Mouse (Mus musculus): ENCODE data around the gene Dysf.

The Dysf gene

DNA sequence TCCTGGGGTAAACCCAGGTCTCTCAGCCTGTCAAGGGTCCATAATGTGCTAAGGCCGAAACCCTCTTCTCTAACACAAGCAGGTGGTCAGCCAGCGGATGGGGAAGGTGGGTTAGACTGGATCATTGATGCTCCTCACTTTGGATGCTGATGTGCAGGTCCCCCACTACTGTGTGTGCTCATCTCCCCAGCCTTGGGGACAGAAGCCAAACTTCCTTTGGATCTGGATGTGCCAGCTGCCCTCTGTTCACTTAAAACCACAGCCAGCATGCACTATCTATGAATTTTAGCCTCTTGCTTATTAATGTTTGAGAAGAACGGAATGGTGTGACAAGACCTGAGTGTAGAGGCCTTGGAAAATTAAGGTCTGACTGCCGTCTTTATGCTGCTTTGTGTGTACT lies 150.7 kb downstream of the Dysf start:
- DNase-seq (ENCODE audit: low read depth, low spot score) = no peak

DNA sequence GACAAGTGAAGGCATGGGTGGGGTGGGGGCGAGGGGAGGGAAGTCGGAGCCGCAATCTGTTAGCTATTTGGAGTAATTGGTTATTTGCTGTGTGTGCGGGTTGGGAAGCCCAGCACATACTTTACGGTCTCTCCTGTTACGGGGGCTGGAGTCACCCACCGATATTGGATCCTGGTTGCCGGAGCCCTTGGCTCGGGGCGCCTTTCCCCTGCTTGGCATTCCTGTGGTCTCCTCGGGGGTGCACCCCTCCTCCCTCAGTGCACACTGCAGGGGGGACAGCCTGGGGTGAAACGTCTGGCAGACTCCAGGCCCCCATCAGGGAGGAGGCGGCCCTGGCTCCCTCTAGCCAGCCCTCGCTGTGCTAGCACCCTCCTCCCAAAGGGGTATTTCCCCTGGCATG lies 159.2 kb downstream of the Dysf start:
- no peak for DNase-seq (ENCODE audit: low read depth, low spot score)

DNA sequence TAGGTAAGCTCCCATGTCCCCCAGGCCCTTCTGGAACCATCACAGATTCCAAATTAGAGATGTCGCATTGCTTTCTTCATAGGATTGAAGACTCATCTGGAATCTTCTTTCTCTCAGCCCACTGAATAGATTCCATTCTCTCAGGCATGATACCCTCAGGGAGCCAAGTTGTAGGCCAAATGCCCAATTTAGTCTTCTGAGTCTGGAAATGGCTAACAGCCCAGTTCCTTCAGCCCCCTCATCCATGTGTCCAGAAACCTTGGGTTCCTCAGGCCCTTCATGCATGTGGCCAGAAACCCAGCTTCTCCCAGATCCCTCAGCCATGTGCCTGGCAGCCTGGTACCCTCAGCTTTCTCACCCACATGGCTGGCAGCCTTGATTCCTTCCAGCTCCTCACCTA lies 160.2 kb downstream of the Dysf start:
- DNase-seq (ENCODE audit: low read depth, low spot score) = no peak

DNA sequence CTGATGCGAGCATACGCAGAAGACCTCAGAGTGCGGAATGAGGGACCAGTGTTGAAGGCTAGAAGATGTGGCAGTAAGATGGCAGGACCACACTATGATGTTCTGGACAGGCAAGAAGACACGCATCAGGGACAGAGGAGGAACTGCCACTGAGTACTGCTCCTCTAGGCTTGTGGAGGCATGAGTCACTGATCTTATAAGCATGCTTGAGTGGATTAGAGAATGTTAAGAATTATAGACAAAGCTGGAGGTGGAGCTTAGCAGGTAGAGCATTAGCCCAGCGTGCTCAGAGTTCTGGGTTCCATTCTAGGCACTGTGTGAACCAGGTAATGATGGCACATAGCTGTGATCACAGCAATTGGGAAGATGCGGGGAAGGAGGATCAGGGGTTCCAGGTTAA lies 165.2 kb downstream of the Dysf start:
- DNase-seq (ENCODE audit: low read depth, low spot score) = no peak

DNA sequence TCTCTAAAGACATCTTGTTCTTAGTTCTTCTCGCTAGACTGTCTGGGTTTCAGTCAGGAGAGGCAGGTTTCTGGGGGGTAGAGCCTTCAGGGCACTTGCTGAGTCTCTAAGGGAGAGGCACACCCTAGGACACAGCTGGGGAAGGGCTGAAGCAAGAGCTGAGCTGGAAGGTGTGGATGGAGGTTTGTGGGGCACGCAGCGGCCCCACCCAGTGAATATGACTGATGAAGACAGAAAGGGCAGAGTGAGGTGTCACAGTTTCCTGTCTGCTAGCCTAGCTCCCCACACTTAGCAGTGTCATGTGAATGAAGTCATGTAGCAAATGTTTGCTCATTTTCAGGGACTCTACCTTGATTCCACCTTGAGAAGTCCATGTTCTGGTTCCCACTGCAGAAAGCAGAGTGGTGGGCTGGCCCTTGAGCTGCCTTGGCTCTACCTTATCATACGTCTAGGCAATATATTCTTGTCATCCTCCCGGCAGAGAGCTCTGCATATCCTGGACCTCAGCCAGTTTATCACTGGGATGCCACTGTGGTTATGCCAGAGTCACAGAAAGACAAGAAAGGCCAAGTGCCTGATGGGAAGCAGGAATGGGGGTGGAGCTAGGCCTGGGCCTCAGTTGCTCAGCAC lies 170.5 kb downstream of the Dysf start:
- no peak for DNase-seq (ENCODE audit: low read depth, low spot score)

DNA sequence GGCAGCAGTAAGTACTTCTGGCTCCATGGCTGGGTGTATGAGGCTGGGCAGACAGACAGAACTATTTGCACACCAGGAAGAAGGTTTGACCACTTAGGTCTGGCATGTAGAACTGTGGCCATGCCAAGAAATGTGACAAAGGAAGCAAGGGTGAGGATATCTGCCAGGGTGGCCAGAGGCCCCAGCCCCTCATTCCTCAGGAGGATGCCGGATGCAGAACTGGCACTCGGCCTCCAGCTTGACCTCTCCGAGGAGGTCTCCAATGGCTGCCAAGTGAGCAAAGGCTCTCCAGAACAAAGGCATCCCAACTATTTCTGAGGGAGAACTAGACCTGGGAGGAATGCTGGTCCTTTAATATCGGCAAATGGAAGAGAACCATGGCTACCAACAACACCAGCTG lies 173.1 kb downstream of the Dysf start:
- DNase-seq (ENCODE audit: low read depth, low spot score) = no peak

DNA sequence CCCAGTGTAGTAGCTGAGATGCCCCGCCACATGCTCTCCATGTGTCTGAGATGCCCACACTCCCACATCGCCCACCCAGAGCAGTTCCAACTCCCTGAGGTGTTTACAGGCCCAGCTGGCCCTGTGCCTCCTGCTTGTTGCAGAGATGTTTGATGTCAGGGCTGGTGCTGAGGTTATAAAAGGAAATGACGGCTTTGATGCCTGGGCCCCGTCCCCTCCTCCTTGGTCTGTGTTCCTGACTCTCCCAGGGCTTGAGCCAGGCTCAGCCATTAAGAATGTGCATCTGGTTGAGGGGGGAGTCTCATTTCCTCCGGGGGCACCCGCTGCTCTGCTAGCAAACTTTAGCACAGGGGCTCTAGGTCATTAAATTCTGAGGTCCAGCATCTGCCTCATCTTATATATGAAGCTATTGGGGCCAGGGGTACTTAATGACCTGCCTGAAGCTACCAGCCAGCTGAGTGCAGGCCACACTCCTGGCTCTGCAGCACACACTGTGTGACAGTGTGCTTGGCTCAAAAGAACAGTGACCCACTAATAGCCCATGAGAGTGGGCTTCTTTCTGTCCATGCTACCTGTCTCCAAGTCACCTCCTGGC lies 183.4 kb downstream of the Dysf start:
- DNase-seq (ENCODE audit: low read depth, low spot score) = no peak

DNA sequence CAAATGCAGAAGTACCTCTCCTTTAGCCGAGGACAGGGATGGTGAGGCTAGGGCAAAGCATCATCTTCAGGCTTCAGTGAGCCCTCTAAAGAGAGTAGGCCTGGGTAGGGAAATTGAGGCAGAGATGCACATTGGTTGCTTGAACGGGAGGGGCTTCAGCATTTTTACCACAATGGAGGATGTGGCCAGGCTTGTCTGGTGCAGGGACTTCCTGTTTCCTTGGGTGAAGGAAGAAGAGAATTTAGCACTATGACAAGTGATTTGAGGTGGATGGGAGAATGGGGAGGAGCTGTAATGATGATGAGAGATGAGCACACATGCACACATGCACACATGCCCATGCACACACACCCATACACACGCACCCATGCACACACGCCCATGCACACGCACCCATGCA lies 188.1 kb downstream of the Dysf start:
- no peak for DNase-seq (ENCODE audit: low read depth, low spot score)

DNA sequence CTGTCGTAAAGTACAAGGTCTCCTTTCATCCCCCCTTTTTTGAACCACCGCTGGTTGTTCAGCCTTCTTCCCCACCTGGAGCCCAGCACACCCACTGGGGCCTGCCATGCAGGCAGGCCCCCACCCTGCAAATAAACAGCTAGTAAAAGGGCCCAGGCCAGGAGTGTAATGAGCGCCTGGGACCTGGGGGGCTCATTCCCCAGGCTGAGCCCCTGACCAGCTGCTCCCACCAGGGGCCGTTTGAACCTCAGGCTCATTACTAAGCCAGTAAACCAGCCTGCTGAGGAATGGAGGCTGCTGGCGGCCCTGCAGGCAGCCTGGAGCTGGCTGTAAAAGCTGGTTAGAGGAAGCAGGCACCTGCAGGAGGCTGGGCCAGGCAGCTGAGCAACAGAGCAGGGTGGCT lies 189.4 kb downstream of the Dysf start:
- no peak for DNase-seq (ENCODE audit: low read depth, low spot score)

DNA sequence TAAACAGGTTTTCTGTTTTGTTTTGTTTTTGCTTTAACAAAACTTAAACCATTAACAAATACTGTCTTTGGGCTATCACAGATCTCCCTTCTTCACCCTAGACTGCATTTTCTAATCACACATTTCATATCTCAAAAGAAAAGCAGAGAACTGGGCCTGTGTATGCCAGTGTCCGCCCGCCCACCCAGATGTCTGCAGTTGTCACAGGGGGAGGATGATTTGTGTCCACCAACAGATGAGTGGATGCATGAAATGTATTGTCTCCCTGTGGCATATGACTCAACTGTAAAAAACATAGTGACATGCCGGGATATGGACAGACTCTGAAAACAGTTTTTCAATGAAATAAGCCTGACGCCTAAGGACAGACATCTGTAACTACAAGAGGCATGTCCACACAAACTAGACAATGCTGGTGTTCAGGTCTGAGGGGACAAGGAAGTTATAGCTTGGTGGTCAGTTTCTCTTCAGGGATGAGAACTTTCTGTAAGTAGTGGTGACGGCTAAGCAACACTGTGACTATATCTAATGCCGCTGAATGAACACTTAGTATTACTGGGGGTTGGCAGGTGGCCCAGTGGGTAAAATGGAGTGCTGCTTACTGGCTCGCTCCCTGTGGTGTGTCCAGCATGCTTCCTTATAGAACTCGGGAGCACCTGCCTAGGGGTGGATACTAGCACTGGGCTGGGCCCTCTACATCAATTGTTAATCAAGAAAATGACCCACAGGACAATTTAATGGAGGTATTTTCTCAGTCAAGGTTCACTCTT lies 193.5 kb downstream of the Dysf start:
- DNase-seq (ENCODE audit: low read depth, low spot score) = no peak

DNA sequence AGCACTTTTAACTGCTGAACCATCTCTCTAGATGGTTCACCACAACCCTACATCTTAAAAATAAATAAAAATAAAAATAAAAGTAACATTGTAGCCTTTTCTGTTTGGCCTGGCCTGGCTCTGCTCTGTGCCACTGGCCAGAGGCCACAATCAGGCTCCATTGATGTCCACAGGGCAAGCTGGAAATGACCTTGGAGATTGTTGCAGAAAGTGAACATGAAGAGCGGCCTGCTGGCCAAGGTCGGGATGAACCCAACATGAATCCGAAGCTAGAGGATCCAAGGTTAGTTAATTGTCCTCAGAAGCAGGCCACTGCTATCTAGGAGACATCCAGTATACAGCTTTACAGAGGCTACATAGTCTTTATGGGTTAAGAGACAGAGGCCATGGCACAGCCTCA lies 197.2 kb downstream of the Dysf start:
- no peak for DNase-seq (ENCODE audit: low read depth, low spot score)

DNA sequence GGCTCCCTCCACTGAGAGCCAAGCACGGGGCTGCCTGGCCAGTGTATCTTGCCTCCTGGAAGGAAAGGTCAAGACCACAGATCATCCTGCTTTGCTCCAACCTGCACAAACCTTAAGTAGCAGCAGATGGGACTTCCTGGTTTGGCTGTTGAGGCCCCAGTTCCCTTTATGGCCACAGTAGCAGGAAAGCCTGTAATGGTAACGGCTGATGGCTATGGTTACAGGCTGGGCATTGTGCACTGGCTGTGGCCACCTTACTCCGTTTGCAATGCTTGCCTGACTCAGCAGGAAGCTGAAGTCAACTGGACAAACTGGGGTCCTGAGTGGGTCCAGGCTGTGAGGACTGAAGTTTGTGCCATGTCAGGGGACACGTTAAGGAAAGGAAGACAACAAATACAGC lies 200.2 kb downstream of the Dysf start:
- no peak for DNase-seq (ENCODE audit: low read depth, low spot score)

DNA sequence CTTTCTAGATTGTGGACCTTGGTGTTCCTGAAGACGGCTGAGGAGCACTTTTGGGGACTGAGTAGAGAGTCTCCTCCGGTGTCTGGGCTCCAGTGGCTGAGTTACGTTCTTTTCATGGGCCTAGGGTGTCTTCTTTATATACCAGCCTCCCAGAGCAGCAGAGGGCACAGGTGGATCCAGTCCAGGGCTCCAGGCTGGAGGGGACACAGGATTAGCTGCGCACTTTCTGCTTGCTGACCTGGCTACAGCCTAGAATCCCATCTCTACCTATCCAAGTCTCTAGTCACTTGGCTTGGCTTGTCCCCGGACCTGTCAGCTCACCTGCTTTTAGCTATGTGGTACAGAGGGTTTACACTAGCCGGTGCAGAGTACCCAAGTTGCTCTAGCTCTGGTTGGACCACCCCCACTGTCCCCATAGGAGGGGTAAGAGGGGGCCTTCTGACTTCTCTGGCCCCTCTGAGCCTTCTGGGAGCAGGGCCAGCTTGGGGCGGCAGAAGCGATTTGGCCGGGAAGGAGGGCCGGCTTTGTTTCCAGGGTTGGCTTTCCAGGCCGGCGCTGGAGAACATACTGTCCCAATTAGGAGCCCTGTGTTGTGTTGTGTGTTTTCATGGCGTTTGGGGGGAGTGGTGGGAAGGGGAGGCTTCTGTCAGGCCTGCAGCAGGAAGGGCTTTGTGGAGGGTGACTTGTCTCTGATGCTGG lies 201.5 kb downstream of the Dysf start:
- no peak for DNase-seq (ENCODE audit: low read depth, low spot score)

DNA sequence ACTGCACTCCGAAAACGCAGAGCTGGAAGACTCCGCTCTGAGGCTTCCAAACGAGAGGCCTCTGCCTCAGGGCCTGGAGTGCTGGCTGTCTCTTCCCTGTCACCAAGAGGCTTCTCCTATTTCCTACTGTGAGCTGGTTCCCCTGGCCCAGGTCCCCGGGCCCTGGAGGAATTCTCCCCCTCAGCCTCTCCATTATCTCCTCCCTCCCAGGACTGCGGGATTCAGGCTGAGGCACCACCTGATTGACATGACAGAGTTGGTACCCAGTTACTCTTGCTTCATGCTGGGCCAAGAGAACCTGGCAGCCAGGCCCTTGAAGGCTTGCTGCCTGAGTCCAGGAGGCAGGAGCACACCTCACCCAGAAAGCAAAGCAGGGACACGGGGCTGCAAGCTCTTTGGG lies 203.1 kb downstream of the Dysf start:
- no peak for DNase-seq (ENCODE audit: low read depth, low spot score)

DNA sequence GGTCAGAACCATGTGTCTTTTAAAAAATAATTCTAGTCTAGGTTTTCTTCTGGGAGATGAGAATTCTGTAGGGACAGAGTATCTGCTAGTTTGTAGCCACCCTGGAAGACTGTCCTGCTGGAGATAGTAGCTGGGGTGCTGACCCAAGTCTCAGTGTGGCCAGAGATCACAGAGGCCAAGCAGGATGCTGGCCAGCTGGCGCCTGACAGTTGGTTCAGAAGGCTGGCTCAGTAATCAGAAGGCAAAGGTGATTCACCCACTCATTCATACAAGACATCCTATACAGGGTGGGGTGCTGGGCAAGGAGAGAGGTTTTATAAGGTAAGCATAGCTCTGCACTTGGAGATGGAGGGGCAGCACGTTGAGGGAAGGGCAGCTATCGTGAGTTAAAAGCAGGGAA lies 204.7 kb downstream of the Dysf start:
- DNase-seq (ENCODE audit: low read depth, low spot score) = no peak

DNA sequence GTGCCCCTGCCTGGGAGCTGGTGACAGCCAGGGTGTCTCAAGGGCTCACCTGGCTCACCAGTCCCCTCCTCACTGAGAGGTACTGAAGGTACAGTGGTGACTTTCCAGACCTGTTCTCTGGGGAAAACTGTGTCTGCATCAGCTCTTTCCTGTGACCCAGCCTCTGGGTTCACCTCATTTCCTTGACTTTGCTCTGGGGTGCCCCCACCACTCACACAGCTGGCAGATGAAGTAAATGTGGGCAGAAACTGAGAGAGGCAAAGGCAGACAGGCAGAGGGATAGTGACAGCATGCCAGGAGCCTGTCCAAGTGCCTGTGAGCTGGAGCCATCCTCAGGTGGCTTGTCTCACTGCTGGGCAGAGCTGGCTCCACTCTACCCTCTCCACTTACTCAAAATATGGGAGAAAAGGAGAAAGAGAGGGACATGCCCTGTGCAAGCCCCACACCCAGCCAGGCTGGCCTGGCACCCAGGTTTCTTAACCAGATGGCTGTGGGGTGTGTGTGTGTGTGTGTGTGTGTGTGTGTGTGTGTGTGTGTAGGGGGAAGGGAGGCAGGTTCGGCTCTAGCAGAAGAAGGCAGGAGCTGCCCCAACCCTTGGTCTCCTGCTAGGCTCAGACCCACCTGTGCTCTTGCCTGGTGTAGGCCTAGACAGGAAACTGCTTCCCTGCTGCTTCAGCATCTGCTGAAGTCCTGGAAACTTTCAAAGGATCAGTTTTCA lies 209.0 kb downstream of the Dysf start:
- DNase-seq (ENCODE audit: low read depth, low spot score) = no peak

DNA sequence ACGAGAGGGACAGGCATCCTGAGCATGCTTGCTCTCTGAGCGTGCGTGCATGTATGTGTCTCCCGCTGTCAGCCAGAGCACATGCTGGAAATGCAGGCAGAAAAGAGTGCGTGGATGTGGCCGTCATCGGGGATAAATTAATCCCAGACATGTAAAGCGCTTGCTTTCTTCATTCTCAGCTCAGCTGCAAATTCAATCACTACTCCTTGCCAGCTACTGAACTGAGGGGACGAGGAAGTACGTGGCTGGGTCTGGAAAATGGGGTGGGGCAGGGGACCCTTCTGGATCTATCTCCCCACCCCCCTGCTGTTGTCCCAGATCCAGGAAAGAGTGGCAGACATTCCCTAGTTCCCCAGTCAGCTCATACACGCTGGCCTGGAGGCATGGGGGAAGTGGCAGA lies 210.7 kb downstream of the Dysf start:
- no peak for DNase-seq (ENCODE audit: low read depth, low spot score)

DNA sequence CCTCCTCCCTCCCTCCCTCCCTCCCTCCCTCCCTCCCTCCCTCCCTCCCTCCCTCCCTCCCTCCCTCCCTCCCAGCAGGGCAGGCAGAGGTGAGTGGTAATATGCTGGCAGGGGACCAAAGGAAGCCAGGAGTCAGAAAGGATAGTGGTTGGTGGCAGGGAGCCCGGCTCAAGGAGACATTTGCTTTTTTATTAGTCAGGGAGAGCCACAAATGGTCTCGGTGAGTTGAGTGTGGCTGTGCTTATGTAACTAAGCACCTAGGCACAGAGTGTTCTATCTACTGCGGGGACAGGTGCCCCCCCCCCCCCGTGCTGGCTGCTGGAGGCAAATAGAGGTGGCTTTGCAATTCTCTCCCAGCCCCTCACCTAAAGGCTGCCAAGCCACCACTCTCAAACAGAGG lies 216.5 kb downstream of the Dysf start:
- DNase-seq (ENCODE audit: low read depth, low spot score) = no peak

DNA sequence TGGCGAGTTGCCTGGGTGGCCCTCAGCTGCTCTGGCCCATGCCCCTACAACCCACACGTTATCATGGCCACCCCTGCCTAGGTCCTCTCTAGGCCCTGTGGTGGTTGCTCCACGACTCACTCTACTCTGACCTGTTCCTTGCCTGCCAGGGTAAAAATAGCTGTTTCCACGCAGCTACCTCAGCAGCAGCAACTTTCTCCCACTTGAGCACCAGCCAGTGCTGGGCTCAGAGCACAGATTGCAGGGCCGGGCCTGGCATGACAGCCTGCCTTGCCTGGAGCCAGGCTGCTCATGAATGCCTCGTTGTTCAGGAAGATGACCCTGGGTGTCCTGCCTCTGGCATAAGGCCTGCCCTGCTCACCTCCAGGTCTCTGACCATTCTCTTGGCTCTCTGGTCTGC lies 217.2 kb downstream of the Dysf start:
- no peak for DNase-seq (ENCODE audit: low read depth, low spot score)

DNA sequence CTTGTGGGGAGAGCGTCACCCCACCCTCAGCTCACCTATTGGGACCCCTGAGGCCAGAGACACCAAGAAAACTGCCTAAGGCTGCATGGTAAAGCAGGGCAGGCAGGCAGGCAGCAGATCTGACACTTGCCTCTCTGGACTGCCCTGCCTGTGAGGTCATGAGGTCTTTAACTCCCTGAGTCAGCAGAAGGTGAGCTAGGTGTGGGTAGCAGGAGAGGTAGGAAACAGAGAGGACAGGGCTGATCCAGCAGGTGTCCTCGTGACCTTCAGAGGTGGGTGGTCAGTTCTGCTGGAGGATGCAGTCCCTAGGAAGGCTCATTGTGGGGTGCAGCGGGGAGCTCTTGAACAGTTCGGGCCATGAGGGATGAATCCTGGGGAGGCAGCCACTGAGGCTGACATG lies 219.8 kb downstream of the Dysf start:
- DNase-seq (ENCODE audit: low read depth, low spot score) = no peak

DNA sequence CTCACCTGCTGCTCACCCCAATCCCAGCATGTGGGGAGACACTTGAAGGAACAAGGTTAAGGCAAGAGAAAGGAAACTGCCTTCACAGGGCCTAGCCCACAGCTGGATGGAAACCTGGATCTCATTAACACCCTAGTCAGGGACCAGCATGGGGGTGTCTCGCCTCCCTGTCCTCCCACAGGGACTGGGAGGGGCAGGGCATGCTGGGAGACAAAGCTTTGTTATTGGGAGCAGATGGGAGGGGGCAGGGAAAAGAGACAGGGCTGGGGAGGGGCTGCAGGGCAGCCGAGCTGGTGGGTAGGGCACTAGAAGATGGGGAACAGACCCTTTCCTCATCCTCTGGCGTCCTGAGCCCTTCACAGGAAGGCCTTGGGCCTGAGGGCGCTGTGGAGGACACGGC lies 220.4 kb downstream of the Dysf start:
- no peak for DNase-seq (ENCODE audit: low read depth, low spot score)

DNA sequence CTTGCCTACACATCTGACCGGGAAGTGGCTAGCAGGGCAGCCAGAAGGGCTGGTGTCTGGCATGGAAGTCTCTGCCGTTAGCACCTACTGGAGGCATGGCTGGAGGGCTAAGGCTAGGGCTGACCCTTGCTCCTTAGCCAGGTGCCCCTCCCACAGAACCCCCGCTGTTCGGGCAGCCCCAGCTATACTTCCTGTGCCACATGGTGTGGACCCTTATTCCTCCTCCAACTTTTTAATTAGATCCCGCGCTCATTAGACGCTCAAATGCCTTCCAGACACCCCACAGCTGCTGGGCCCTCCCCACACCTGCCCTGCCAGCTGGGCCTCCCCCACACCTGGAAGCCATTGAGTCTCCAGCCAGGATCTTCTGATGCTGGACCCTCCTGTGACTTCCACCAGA lies 221.3 kb downstream of the Dysf start:
- DNase-seq (ENCODE audit: low read depth, low spot score) = no peak

All from retina, postnatal 7 days (tissue).